Mouse (Mus musculus) E14TG2a.4 (cell line): ENCODE data around the gene Pcdh9.

Experiments
- CTCF ChIP-seq: conservative IDR thresholded peaks from 2 replicates; pipeline ENCODE4 v1.5.1; 2014; ENCODE audit warnings: low read length
- POU5F1 ChIP-seq: IDR thresholded peaks from 2 replicates; pipeline ENCODE4 v1.6.1; 2014; ENCODE audit warnings: low read length, borderline replicate concordance

DNA sequence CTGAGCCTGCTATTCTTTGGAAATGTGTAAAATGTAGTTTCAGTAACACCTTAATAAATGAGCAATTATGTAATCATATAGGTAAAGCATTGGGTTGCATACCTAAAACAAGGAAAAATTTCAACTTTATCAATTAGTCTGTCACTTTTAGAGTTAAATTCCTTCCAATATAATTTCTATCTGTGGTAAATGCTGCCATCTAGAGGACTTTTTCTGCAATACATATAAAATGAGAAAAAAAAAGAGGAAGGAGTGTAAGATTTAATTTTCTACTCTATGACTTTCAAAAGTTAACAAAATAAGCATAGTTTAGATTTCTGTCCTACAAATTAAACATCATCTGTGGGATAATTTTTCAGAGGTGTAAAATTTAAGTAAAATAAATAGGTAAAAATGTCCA, 8.1 kb upstream of the Pcdh9 start:
- TF ChIP-seq CTCF, result peak; percentile 42; the same call in 1 of the 2 replicates
- TF ChIP-seq POU5F1, result no peak
